Mouse (Mus musculus): ENCODE data around the gene Agbl3.
A peak's percentile ranks its signal among the peaks of the same experiment; 100 is the strongest.

Gene Agbl3

DNA sequence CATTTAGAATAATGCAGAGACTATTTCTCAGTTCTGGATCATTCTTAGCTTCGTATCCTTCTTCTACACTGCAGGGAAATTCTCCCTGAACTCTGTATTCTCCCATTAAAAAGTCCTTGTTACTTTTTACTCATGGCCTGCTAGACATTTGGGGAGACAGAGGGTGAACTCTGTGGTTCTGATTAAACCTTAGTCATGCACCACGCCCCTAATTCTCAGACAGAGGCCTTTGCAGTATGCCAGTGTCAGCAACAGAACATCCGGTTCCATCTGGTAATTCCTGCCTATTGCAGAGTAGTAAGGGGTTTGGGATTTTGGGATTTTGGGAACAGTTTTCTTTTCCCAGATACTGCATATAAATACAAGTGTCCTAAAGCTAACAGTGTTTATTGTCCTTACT is 16.6 kb downstream of the Agbl3 start:
- peak; percentile 88 for DNase-seq (ENCODE audit: low read depth)

GRCm38 (mm10) chr6:34797887-34798286 is 17.7 kb downstream of the Agbl3 start:
- DNase-seq (ENCODE audit: low read depth): no peak

DNA sequence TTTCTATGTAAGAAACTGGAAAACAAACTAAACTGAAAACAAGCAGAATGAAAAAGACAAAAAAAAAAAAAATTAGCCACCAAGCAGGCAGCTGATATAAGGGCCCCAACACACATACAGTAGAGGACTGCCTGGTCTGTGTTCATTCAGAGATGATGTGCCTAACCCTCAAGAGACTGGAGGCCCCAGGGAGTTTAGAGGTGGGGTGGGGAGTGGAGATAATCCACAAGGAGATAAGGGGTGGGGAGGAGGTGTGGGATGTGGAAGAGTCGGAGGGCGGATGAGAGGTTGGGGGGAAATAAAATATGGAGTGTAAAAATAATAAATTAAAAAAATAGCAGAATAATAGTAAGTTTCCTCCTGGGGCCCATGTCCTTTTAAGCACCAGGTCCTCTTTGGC is 25.4 kb downstream of the Agbl3 start:
- DNase-seq (ENCODE audit: low read depth): no peak

DNA sequence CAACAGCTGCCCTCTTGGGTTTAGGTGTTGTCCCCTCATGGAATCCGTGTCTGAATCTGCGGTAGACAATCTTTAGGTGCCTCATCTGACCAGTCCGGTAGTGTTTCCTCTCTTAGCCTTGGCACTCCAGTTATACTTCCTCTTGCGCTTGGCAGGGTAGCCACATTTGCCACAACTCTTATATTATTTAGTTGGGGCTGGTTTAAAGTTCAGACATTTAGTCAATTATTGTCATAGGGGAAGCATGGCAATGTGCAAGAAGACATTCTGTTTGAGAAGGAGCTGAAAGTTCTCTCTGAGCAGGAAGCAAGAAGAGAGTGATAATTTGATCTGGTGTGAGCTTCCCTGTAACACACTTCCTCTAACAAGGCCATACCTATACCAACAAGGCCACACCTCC is 30.4 kb downstream of the Agbl3 start:
- no peak for DNase-seq (ENCODE audit: low read depth)

DNA sequence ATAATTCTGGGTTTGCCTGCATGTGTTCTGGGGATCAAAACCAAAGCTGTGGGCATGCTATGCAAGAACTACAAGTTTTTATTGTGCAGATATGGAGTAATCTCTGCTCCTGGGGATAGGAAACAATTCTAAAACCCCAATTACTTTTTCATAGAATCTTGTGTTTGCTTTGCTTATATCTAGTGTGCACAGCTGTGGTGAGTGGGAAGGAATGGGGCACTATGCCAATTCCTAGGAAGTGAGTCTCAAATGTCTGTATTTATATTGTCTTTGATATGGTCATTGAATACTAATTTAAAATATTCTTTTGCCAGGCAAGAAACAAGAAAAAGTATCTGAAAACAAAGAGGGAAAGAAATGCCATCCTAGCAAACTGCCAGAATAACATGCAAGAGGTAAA is 44.2 kb downstream of the Agbl3 start:
- no peak for DNase-seq (ENCODE audit: low read depth)

DNA sequence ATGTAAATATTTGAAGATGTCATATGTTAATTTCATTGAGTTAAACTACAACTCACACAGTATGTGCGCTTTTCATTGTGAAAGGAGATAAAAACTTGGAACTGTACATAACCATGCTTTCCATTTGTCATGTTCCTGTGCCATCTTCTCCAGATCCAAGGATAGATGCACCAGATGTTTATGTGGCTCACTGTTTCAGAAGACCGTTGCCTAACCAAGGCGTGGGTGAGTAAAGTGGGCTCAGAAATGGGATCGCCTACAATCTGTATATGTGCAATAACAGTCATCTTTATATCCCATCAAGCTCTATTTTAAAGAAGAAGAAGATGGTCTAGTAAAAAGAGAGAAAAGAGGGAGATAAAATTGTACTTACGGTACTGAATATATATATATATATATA is 52.1 kb downstream of the Agbl3 start:
- no peak for DNase-seq (ENCODE audit: low read depth)

GRCm38 (mm10) chr6:34861546-34862053 is 81.4 kb downstream of the Agbl3 start:
- DNase-seq (ENCODE audit: low read depth): no peak

GRCm38 (mm10) chr6:34862381-34862780 is 82.1 kb downstream of the Agbl3 start:
- no peak for DNase-seq (ENCODE audit: low read depth)

DNA sequence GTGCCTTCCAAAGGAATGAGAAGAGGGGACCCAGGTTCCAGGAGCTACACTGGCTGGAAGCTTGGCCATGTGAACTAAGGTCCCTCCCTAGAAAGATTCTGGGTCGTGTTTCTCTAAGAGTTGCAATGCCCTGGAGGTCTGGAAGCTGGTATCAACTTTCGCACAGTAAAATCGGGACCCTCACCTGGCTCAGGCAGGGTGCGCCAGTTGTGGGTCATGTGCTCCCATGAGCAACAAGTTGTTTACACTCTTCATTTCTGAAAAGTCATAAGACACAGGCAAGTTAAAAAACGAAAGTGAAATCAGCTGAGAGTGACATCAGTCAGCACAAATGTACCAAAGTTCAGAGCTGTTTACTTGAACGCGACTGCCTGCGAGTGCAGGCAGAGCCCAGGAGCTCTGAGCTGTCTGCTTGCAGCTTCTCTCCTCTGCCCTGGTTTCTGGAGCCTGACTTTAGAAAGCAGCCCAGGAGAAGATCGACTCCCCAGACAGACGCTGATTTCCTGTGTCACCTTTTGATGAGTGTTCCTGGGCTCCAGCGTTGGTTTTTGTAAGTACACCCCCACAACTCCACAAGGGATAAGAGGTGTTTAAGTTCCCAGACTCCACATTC is 82.7 kb downstream of the Agbl3 start, which contains the start of gene Tmem140:
TSS of gene Tmem140 (plus strand) at position 356 of the 613 bp plus-strand sequence.
- peak; percentile 48 for DNase-seq (ENCODE audit: low read depth)

DNA sequence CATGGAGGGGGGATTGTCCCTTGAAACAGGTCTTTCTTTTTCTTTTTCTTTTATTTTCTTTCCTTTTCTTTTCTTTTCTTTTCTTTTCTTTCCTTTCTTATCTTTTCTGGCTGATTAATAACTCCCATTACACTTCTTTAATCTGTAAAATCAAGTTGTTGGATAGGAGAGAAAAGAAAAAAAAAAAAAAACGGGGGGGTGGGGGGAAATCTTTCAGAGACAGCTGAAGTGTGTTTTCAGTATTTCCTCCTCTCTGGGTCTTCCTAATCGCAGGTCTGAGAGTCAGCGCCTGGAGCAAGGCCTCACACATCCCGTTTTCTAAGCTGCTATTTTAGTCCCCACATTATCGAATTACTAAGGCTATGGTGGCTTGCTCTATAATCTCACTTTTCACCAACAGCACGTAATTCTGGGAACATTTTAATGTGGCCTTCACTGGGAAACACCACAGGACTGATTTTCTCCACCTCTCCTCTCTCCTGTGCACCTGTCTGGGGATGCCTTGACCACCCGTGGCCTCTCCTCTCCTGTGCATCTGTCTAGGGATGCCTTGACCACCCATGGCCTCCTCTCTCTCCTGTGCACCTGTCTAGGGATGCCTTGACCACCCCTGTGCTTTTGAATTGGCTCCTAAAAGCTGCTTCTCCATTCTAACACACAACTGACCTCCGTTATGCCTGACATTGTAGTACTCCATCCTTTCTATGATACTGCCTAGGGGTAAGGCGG is 83.7 kb downstream of the Agbl3 start:
- no peak for DNase-seq (ENCODE audit: low read depth)

DNA sequence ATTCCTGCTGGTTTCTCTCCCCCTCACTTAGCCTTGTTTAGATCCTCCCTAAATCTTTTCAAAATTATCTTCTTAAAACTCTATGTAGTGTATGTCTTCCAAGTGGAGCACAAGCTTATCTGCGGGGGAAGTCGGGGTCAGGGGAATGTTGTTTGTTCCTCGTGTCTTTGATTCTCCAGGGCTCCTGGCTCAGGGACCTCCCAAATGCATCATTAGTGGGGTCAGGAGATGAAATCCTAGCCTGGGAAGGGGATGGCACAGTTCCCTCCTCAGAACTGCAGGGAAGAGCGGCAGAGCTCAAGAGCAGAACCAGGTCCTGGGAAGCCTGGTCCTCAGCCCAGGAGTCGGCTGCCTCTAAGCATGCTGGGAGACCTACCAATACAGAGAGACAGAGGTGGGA is 85.0 kb downstream of the Agbl3 start:
- no peak for DNase-seq (ENCODE audit: low read depth)

DNA sequence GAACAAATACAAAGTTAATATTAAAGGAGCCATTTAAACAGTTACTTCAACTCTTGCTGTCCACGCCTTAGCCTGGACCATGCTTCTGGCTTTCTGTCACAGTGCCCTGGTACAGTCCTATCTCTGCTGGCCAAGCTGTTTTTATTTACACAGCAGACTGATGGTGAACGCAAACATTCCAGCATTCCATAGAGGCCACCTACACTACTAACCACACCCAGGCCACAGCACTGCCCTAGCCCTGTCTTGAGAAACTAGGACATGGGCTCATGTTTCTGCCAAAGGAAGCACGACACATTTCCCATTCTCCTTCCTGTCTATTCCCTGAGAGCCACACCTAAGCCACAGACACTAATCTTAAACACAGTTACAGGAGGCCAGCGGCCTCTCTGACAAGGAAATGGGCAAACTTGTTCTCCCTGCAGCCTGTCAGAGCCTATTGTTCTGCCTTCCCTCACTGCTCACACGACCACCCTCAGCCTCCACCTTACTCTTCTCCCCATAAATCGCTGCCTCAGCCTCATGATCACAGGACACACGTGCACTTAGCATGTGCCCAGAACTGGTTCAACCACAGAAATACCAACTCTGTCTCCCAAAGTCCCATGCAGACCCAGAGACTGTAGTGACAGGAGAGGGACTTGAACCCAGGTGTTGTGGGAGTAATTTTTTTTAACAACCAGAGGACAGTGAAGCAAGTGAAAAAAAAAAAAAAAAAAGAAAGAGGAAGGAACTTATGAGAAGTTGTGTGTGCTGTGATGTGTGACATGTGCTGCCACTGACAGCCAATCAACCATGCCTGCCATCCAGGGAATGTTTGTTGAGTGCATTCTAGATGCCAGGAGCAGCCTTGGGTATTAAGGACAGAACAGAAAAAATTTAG is 85.7 kb downstream of the Agbl3 start:
- no peak for DNase-seq (ENCODE audit: low read depth)

DNA sequence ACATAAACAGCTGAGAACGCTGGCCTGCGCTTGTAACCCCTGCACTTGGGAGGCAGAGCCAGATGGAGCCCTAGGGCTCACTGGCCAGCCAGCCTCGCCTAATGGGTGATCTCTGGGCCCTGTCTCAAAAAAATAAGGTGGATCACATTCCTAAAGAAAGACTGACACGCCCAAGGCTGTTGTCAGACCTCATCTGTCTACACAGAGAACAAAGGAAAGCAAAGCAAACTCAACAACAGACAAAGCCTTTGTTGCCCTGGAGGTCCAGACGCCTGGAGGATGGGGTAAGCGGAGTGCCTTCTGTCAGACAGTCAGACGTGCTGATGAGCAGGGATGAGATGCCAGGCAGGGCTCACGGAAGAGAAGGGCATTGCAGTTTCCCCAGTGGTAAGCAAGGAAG is 86.6 kb downstream of the Agbl3 start:
- DNase-seq (ENCODE audit: low read depth): no peak

- no peak for DNase-seq (ENCODE audit: low read depth)
Observed at GRCm38 (mm10) chr6:34867301-34867994, 87.2 kb downstream of the Agbl3 start.

- no peak for DNase-seq (ENCODE audit: low read depth)
Observed at GRCm38 (mm10) chr6:34867995-34868350, 87.7 kb downstream of the Agbl3 start.

DNA sequence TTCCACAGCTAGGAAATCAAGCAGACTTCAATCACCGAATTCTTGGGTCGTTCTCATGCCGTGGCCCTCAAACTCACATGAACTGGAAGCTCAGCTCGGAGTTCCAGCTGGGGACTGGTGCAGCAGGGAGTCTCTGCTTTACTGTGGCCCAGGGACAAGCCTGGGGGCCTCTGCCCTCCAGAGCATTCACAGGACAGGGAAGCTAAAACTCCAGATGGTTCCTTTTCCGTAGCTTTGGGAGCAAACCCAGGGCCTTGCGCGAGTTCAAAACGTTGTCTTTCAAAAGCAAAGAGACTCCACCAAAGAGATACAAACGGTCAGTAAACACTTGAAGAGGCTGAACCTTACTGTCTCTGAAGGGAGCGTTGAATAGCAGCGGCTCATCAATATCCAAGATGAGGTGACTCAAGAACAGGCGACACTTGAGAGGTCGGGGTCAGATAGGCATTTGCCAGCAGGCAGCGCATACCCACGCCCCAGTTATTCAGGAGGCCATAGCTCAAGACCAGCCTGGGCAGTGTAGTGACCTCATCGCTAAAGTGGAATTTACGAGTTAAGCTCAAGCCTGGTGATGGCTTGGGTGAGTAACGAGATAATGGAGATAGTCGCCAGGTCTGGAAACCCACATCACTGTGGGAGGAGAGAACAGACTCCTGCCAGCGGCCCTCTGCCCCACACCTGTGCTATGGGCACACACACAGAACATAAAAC is 88.4 kb downstream of the Agbl3 start:
- DNase-seq (ENCODE audit: low read depth): no peak

- no peak for DNase-seq (ENCODE audit: low read depth)
Observed at GRCm38 (mm10) chr6:34869225-34869915, 89.1 kb downstream of the Agbl3 start.

- DNase-seq (ENCODE audit: low read depth): no peak
Observed at GRCm38 (mm10) chr6:34870136-34870535, 89.9 kb downstream of the Agbl3 start.

DNA sequence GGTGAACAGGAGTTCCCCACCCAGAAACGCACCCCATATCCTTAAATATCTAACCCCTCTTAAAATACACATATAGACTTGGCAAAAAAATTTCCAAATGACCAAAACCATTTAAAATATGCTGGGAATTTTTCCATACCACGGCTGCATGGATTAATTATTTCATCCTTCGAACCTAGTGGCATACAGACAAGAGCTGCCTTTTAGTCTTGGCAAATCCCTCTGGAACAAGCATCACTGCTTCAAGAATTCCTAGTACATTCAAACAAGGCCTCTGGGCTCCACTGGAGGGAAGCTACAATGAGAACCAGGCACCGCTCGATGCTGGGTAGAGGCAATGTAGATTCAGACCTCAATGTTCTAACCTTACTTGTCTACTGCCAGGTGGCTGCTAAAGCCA is 90.5 kb downstream of the Agbl3 start:
- no peak for DNase-seq (ENCODE audit: low read depth)

DNA sequence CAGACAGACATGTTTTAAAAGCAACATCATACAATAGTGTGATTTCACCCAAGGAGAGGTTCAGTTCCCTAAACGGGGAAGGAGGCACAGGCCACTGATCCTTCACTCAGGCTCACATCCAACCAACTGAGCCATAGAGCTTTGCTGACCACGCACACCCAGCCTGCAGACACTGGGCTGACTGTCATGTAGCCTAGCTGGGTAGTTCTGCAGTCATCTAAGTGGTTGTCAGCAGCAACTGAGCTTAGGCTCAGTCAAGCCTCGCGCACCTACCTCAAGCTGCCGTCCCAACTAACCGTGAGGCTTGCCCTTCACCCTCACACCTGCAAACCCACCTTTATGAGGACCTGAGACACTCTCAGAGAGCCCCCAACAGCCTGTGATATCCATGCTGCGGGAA is 91.7 kb downstream of the Agbl3 start:
- no peak for DNase-seq (ENCODE audit: low read depth)

DNA sequence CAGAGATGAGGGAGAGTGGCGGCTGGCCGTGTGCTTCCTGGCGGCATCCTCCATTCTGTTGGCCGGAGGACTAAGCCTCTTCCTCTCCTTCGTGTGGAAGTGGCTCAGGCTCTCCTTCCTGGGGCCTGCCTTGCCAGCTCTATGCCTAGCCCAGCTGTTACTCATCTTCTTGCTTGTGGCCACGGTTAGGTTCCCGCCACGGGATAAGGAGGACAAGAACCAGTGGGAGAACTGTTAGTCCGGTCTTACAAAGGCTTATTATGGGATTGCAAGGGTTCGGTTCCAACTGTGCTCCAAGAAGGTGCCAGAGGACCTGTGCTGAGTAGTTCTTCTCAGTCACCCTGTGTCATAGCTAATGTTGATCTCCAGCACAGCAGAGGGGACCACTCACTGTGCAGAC is 92.6 kb downstream of the Agbl3 start:
- DNase-seq (ENCODE audit: low read depth): no peak
